Mouse (Mus musculus) midbrain, postnatal 0 days (tissue): ENCODE data around the gene Slc4a5. TPM values are rescaled to one million over a fixed set of nuclear protein-coding genes. Genes with fewer than 3 reads are reported as not detected.

Experiments
- ATAC-seq: fragments of 200-750 bp; cut with Nextera tagmentation; 2 replicates; pipeline ENCODE4 v1.8.0; 2017; ENCODE audit warnings: moderate number of reproducible peaks, mild to moderate bottlenecking, moderate TSS enrichment, moderate library complexity; ENCODE audit not compliant: low FRiP score
- DNase-seq: peaks from one replicate; pipeline ENCODE4 v3.0.0-alpha.2; 2015; ENCODE audit warnings: low spot score
- H3K27ac ChIP-seq: fragments of 300-500 bp; sonication (generic); 2 replicates; pipeline ENCODE4 v1.5.1; 2014; ENCODE audit warnings: low read depth, mild to moderate bottlenecking, low read length, mixed read lengths
- H3K27me3 ChIP-seq: fragments of 300-500 bp; sonication (generic); 2 replicates; pipeline ENCODE4 v1.6.1; 2014; ENCODE audit warnings: low read length, control low read depth, mixed read lengths; ENCODE audit not compliant: insufficient read depth
- H3K36me3 ChIP-seq: fragments of 300-500 bp; sonication (generic); 2 replicates; pipeline ENCODE4 v1.6.1; 2014; ENCODE audit warnings: low read length, control low read depth, mixed read lengths; ENCODE audit not compliant: insufficient read depth
- H3K4me1 ChIP-seq: fragments of 300-500 bp; sonication (generic); 2 replicates; pipeline ENCODE4 v1.6.1; 2014; ENCODE audit warnings: mild to moderate bottlenecking, control low read depth, antibody characterized with exemption, low read length, mixed read lengths; ENCODE audit not compliant: insufficient read depth
- H3K4me2 ChIP-seq: fragments of 300-500 bp; sonication (generic); 2 replicates; pipeline ENCODE4 v1.6.1; 2014; ENCODE audit warnings: low read depth, mild to moderate bottlenecking, low read length, mixed read lengths; ENCODE audit not compliant: poor library complexity, severe bottlenecking
- H3K4me3 ChIP-seq: fragments of 300-500 bp; sonication (generic); 2 replicates; pipeline ENCODE4 v1.5.1; 2014; ENCODE audit warnings: low read depth, mild to moderate bottlenecking, low read length, moderate library complexity
- H3K9ac ChIP-seq: fragments of 300-500 bp; sonication (generic); replicated peaks from 2 replicates; pipeline ENCODE4 v1.6.1; 2014; ENCODE audit warnings: mild to moderate bottlenecking, low read length, moderate library complexity, mixed read lengths; ENCODE audit not compliant: poor library complexity, severe bottlenecking
- H3K9me3 ChIP-seq: fragments of 300-500 bp; sonication (generic); 2 replicates; pipeline ENCODE4 v1.6.1; 2016; ENCODE audit warnings: low read length, control low read depth
- CTCF ChIP-seq: IDR thresholded peaks from 2 replicates; pipeline ENCODE4 v1.5.1; 2016; ENCODE audit warnings: antibody characterized with exemption, mild to moderate bottlenecking
- whole genome bisulfite sequencing: fragments of 180-500 bp; shearing (Covaris S2); extraction: QIAGEN DNeasy Blood & Tissue Kit; methylation state at CpG from one replicate; pipeline ENCODE4 v1.1.7; 2014; 5-methylcytosine and 5-hydroxymethylcytosine counted together
- polyA plus RNA-seq: library from polyadenylated mRNA; unstranded; fragments of >200 nt; fragmentation: Nextera tagmentation; extraction: Ambion mirVana; gene quantifications from 2 replicates; pipeline ENCODE4 v1.2.1, GENCODE M21; 2015
- total RNA-seq: library from RNA; depleted of rRNA; stranded (reverse); fragments of >200 nt; gene quantifications from 2 replicates; pipeline ENCODE4 v1.2.3, GENCODE M21; 2014

Gene Slc4a5
- total and polyA plus RNA-seq, 2 experiments from 2014 or later: 0.25 to 3.3 TPM

- 32% methylated on average over 2 of the region's 2 CpGs for WGBS
- H3K9me3 ChIP-seq: no peaks in the 10 kb centered on the region
- DNase-seq (peak; percentile 28), ATAC-seq (no peak)
- TF ChIP-seq CTCF: no peak
- no peaks in the 10 kb centered on the region for H3K27me3 ChIP-seq
- H3K27ac ChIP-seq: no peak overlapping the region
- H3K36me3 ChIP-seq: no peaks in the 10 kb centered on the region
- no peaks in the 10 kb centered on the region for H3K4me1 ChIP-seq
- no peak overlapping the region for H3K4me3 ChIP-seq
- H3K4me2 ChIP-seq: no peak overlapping the region
- H3K9ac ChIP-seq: no peak overlapping the region
Measured at GRCm38 (mm10) chr6:83210495-83210894, 9.1 kb upstream of the Slc4a5 start.

- DNase-seq (peak; percentile 18), ATAC-seq (no peak)
- H3K27ac ChIP-seq: no peak overlapping the region
- no peak for TF ChIP-seq CTCF
- no peaks in the 10 kb centered on the region for H3K4me1 ChIP-seq
- H3K9me3 ChIP-seq: no peaks in the 10 kb centered on the region
- WGBS: 31% methylated on average over 5 of the region's 5 CpGs
- no peaks in the 10 kb centered on the region for H3K36me3 ChIP-seq
- no peak overlapping the region for H3K4me2 ChIP-seq
- no peak overlapping the region for H3K4me3 ChIP-seq
- H3K27me3 ChIP-seq: no peaks in the 10 kb centered on the region
- H3K9ac ChIP-seq: no peak overlapping the region
Measured at GRCm38 (mm10) chr6:83211526-83211925, 8.1 kb upstream of the Slc4a5 start.

GRCm38 (mm10) chr6:83215002-83215666 lies 4.5 kb upstream of the Slc4a5 start:
- Histone ChIP-seq H3K27ac (no peak overlapping the region), H3K4me2 (no peak overlapping the region), H3K27me3 (no peaks in the 10 kb centered on the region), H3K4me3 (no peak overlapping the region), H3K9ac (no peak overlapping the region), H3K9me3 (no peaks in the 10 kb centered on the region), H3K36me3 (no peaks in the 10 kb centered on the region), H3K4me1 (no peaks in the 10 kb centered on the region)
- WGBS: 19% methylated on average over 7 of the region's 7 CpGs
- ATAC-seq: peak; percentile 93
- DNase-seq: peak; percentile 89
- TF ChIP-seq CTCF: peak; percentile 98

- no peak for DNase-seq
- Histone ChIP-seq H3K27ac (no peak overlapping the region), H3K4me2 (no peak overlapping the region), H3K27me3 (peaks cover 3% of the 10 kb centered on the region; the same call in 1 of the 2 replicates), H3K36me3 (no peaks in the 10 kb centered on the region), H3K4me1 (no peaks in the 10 kb centered on the region), H3K9ac (no peak overlapping the region), H3K4me3 (no peak overlapping the region), H3K9me3 (no peaks in the 10 kb centered on the region)
- ATAC-seq: no peak
- 33% methylated on average over 2 of the region's 2 CpGs for WGBS
- TF ChIP-seq CTCF: no peak
Measured at GRCm38 (mm10) chr6:83231486-83231885, 11.9 kb downstream of the Slc4a5 start.

GRCm38 (mm10) chr6:83233306-83233705 lies 13.7 kb downstream of the Slc4a5 start:
- DNase-seq (no peak), ATAC-seq (no peak)
- Histone ChIP-seq H3K27me3 (peaks cover 3% of the 10 kb centered on the region; the same call in 1 of the 2 replicates), H3K36me3 (no peaks in the 10 kb centered on the region), H3K27ac (no peak overlapping the region), H3K4me2 (no peak overlapping the region), H3K4me3 (no peak overlapping the region), H3K9me3 (no peaks in the 10 kb centered on the region), H3K9ac (no peak overlapping the region), H3K4me1 (no peaks in the 10 kb centered on the region)
- TF ChIP-seq CTCF: no peak
- WGBS: 78% methylated on average over 4 of the region's 4 CpGs

- H3K27me3 ChIP-seq: peaks cover 3% of the 10 kb centered on the region; the same call in 1 of the 2 replicates
- peak; percentile 47; the same call in 1 of the 2 replicates for ATAC-seq
- no peak overlapping the region for H3K27ac ChIP-seq
- no peak for TF ChIP-seq CTCF
- H3K4me3 ChIP-seq: no peak overlapping the region
- no peak for DNase-seq
- H3K9ac ChIP-seq: no peak overlapping the region
- no peaks in the 10 kb centered on the region for H3K36me3 ChIP-seq
- H3K4me1 ChIP-seq: no peaks in the 10 kb centered on the region
- no peaks in the 10 kb centered on the region for H3K9me3 ChIP-seq
- WGBS: 2% methylated on average over 14 of the region's 14 CpGs
- peak overlapping the region; percentile 30 for H3K4me2 ChIP-seq
Measured at GRCm38 (mm10) chr6:83234280-83234741, 14.7 kb downstream of the Slc4a5 start.
